Mouse (Mus musculus): Measurements from ENCODE around the gene Atp2b2.
A peak's percentile ranks its signal among the peaks of the same experiment; 100 is the strongest.

Gene Atp2b2

GRCm38 (mm10) chr6:114012834-114013233 lies 29.6 kb downstream of the Atp2b2 start:
- no peak for DNase-seq (ENCODE audit: low read depth)

- DNase-seq (ENCODE audit: low read depth) = no peak
Observed at GRCm38 (mm10) chr6:114011976-114012375, 30.4 kb downstream of the Atp2b2 start.

GRCm38 (mm10) chr6:114003796-114004195 lies 38.6 kb downstream of the Atp2b2 start:
- DNase-seq (ENCODE audit: low read depth) = no peak

- no peak for DNase-seq (ENCODE audit: low read depth)
Observed at GRCm38 (mm10) chr6:114000928-114001327, 41.5 kb downstream of the Atp2b2 start.

- no peak for DNase-seq (ENCODE audit: low read depth)
Observed at GRCm38 (mm10) chr6:114000304-114000703, 42.1 kb downstream of the Atp2b2 start.

- DNase-seq (ENCODE audit: low read depth) = no peak
Observed at GRCm38 (mm10) chr6:113998413-113998812, 44.0 kb downstream of the Atp2b2 start.

- no peak for DNase-seq (ENCODE audit: low read depth)
Observed at GRCm38 (mm10) chr6:113994176-113994575, 48.2 kb downstream of the Atp2b2 start.

GRCm38 (mm10) chr6:113992101-113992500 lies 50.3 kb downstream of the Atp2b2 start:
- no peak for DNase-seq (ENCODE audit: low read depth)

GRCm38 (mm10) chr6:113991482-113991881 lies 50.9 kb downstream of the Atp2b2 start:
- DNase-seq (ENCODE audit: low read depth) = no peak

GRCm38 (mm10) chr6:113990044-113990443 lies 52.4 kb downstream of the Atp2b2 start:
- DNase-seq (ENCODE audit: low read depth) = no peak

- no peak for DNase-seq (ENCODE audit: low read depth)
Observed at GRCm38 (mm10) chr6:113988521-113988920, 53.9 kb downstream of the Atp2b2 start.

GRCm38 (mm10) chr6:113986671-113987070 lies 55.7 kb downstream of the Atp2b2 start:
- DNase-seq (ENCODE audit: low read depth) = no peak

- DNase-seq (ENCODE audit: low read depth) = no peak
Observed at GRCm38 (mm10) chr6:113978673-113979072, 63.7 kb downstream of the Atp2b2 start.

GRCm38 (mm10) chr6:113978091-113978650 lies 64.2 kb downstream of the Atp2b2 start:
- no peak for DNase-seq (ENCODE audit: low read depth)

GRCm38 (mm10) chr6:113970900-113971299 lies 71.5 kb downstream of the Atp2b2 start:
- DNase-seq (ENCODE audit: low read depth) = no peak

- no peak for DNase-seq (ENCODE audit: low read depth)
Observed at GRCm38 (mm10) chr6:113970464-113970863, 71.9 kb downstream of the Atp2b2 start.

- DNase-seq (ENCODE audit: low read depth) = no peak
Observed at GRCm38 (mm10) chr6:113969751-113970150, 72.7 kb downstream of the Atp2b2 start.

GRCm38 (mm10) chr6:113962811-113963210 lies 79.6 kb downstream of the Atp2b2 start:
- DNase-seq (ENCODE audit: low read depth) = peak; percentile 63

- no peak for DNase-seq (ENCODE audit: low read depth)
Observed at GRCm38 (mm10) chr6:113961658-113962057, 80.8 kb downstream of the Atp2b2 start.

GRCm38 (mm10) chr6:113959336-113959735 lies 83.1 kb downstream of the Atp2b2 start:
- DNase-seq (ENCODE audit: low read depth) = no peak

GRCm38 (mm10) chr6:113958714-113959113 lies 83.7 kb downstream of the Atp2b2 start:
- DNase-seq (ENCODE audit: low read depth) = no peak

GRCm38 (mm10) chr6:113958003-113958402 lies 84.4 kb downstream of the Atp2b2 start:
- DNase-seq (ENCODE audit: low read depth) = no peak

- DNase-seq (ENCODE audit: low read depth) = no peak
Observed at GRCm38 (mm10) chr6:113957232-113957940, 85.0 kb downstream of the Atp2b2 start.

GRCm38 (mm10) chr6:113947515-113947914 lies 94.9 kb downstream of the Atp2b2 start:
- peak; percentile 8 for DNase-seq (ENCODE audit: low read depth)

All from NIH3T3 (cell line).